Mouse (Mus musculus): ENCODE data around the gene Ccdc120.

Gene Ccdc120

DNA sequence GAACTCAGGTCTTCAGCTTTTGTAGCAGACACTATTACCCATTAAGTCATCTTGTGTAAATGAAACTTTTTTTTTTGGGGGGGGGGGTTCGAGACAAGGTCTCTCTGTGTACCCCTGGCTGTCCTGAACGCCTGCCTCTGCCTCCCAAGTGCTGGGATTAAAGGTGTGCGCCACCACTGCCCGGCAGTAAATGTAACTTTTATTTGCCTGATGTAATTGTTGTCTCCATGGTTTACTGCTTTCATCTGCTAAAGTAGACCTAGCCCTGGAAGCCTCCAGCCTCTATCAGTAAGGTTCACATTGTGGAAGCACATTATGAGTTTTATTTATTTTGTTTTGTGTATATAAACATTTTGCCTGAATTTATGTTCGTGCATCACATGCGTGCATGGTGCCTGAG lies 54.2 kb downstream of the Ccdc120 start:
- DNase-seq (ENCODE audit: low read depth, low spot score) = no peak

DNA sequence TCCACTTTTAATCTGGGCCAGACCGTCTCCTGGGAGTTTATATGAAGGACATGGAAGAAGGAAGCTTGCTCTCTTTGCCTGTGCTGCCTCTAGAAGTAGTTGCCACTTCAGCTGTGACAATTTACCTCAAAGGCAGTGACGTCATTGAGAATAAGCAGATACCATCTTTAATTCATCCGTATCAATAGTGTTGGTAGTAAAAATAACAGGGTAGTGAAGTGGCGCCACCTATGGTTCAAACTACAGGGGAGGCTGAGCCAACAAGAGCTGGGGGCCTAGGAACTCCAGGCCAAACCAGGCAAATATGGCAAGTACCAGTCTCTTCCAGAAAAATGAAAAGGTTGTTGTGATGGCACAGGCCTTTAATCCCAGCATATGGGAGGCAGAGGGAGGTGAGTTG lies 57.8 kb downstream of the Ccdc120 start:
- peak; percentile 50 for DNase-seq (ENCODE audit: low read depth, low spot score)

DNA sequence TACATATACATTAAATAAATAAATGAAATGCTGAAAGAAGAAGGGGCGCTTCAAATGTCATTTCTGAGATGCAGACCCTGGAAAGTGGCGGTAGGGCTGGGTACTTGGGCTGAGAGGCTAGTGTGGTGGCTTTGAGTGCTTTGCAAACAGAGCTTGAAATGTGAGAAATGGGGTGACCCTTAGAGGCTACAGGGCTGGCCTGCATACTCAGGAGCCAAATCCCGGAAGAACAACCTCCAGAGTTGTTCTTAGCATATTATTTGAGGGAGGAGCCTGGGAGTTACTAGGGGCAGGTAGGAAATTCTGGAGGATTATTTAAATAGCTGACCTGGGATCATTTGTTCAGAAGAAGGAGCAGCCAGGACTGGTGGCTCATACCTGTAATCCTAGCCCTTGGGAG lies 60.2 kb downstream of the Ccdc120 start:
- no peak for DNase-seq (ENCODE audit: low read depth, low spot score)

DNA sequence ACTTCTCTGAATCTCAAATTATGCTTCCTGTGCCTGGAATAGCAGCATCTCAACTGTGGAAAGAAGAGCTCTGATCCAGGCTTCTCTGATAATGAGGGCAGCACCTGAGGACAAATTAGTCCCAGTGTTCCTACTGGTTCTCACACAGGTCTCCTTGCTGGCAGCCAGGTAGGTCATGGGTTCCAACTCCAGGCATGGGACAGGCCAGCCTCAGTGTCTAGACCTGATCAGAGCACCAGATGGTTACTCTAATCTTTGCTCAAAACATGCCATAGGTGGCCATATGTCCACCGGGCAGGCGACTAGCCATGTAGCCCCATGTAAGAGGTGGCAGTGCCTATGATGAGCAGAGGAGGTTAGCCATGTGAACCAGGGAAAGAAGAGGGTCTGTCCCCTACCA lies 62.4 kb downstream of the Ccdc120 start:
- peak; percentile 58 for DNase-seq (ENCODE audit: low read depth, low spot score)

Measured in brain, adult 2 months (tissue).